In the genomic region with DNA sequence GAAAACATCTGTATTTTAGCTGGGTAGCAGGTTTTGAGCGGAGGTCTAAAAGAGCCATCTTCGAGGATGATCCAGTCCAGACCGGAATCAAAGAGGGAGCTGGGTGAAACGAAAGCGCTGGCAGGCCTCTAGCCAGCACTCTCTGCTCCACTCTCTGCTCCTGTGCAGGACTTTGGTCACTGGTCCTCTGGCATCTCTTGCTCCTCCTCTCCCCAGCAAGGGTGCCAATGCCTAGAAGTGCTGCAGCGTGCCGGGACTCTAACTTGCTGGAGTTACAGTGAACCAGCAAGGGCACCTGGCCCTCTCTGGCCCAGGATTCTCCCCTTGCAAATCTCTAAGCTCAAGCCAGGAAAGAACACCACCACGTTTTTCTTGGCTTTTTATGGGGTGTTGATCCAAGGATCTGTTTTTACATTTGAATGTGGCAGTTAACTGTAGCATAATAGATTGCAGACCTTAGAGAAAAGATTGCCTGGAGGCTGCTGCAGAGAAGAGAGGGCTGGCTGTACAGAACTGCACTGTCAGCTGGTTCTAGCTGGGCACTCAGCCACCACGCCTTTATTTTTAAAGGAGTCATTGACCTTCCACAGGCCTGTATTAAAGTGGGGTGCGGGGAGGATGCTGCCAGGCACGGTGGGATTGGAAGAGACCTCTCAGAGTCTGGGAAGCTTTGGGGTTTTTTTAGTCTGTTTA, we compare ENCODE assay signal across 9 mouse cellular contexts.
DNase-seq lines count a peak whose midpoint lies in the region; ATAC-seq and TF ChIP-seq lines count a peak whose summit lies in the region.
"Had no signal": no experiment of that assay in that cellular context is flagged by ENCODE, and none has a peak within 500 bp of the region (broad histone marks: within the 10 kb centered on the region; RNA-seq: fewer than 3 reads in every experiment).

No protein-coding gene starts in this region.

- intact Hi-C loops in left cerebral cortex, postnatal 25 days (cut with DNase I) = loop anchor here (2.0 kb wide), 1 partner anchor 103 kb away; no protein-coding TSS in a partner anchor

- 37% methylated on average over 11 of the region's 11 CpGs for WGBS in lung, adult 2 months
- WGBS in embryonic facial prominence, embryonic 12.5 days = 13% methylated on average over 11 of the region's 11 CpGs
- WGBS in intestine, embryonic 16.5 days = 22% methylated on average over 11 of the region's 11 CpGs
- WGBS in neural tube, embryonic 12.5 days = 10% methylated on average over 11 of the region's 11 CpGs

- TF ChIP-seq POLR2A in lung, adult 2 months (IDR thresholded peaks at IDR 0.05; ENCODE audit: borderline replicate concordance, extremely low read depth, low read depth, low read length) = no peak

- no peaks in the 10 kb centered on the region for H3K27me3 ChIP-seq in embryonic facial prominence, embryonic 12.5 days
- H3K27me3 ChIP-seq in intestine, embryonic 16.5 days (replicated peaks; ENCODE audit: control insufficient read depth, insufficient read depth, low read length) = no peaks in the 10 kb centered on the region
- H3K27me3 ChIP-seq in neural tube, embryonic 12.5 days (replicated peaks) = no peaks in the 10 kb centered on the region
- H3K27me3 ChIP-seq: CH12.LX had no signal

- H3K36me3 ChIP-seq in embryonic facial prominence, embryonic 12.5 days = no peaks in the 10 kb centered on the region
- no peaks in the 10 kb centered on the region for H3K36me3 ChIP-seq in intestine, embryonic 16.5 days (ENCODE audit: control insufficient read depth, insufficient read depth, low read length)
- no peaks in the 10 kb centered on the region for H3K36me3 ChIP-seq in neural tube, embryonic 12.5 days

- DNase-seq in lung, adult 18-20 months = peak; percentile 12 to 29
- no peak for DNase-seq in lung, adult 2 months
- peak; percentile 97 for DNase-seq in heart, adult 11 months
- peak; percentile 35 to 53 for DNase-seq in left cerebral cortex, postnatal 25 days (ENCODE audit: low spot score in 2 of 2)
- peak; percentile 45 for DNase-seq in yolk sac, embryonic 10.5 days (ENCODE audit: low spot score)

- H3K9me3 ChIP-seq in embryonic facial prominence, embryonic 12.5 days = no peaks in the 10 kb centered on the region
- H3K9me3 ChIP-seq in intestine, embryonic 16.5 days (ENCODE audit: control insufficient read depth, low read length) = no peaks in the 10 kb centered on the region
- H3K9me3 ChIP-seq in neural tube, embryonic 12.5 days = no peaks in the 10 kb centered on the region

- no peak overlapping the region for H3K4me3 ChIP-seq in lung, adult 2 months (replicated peaks; ENCODE audit: extremely low read depth, low read depth, low read length)
- H3K4me3 ChIP-seq in embryonic facial prominence, embryonic 12.5 days = no peak overlapping the region
- no peak overlapping the region for H3K4me3 ChIP-seq in intestine, embryonic 16.5 days (ENCODE audit: low read length)
- no peak overlapping the region for H3K4me3 ChIP-seq in neural tube, embryonic 12.5 days

- ATAC-seq in embryonic facial prominence, embryonic 12.5 days (ENCODE audit: insufficient number of reproducible peaks, insufficient read depth, low FRiP score, low TSS enrichment) = peak; percentile 85
- ATAC-seq in intestine, embryonic 16.5 days = peak; percentile 82
- ATAC-seq in neural tube, embryonic 12.5 days (ENCODE audit: low FRiP score, low read depth) = peak; percentile 92

- no peaks in the 10 kb centered on the region; the same call in 1 of the 2 replicates for H3K4me1 ChIP-seq in lung, adult 2 months (ENCODE audit: control insufficient read depth, insufficient read depth, low read length)
- H3K4me1 ChIP-seq in embryonic facial prominence, embryonic 12.5 days = peaks cover 46% of the 10 kb centered on the region
- peaks cover 27% of the 10 kb centered on the region for H3K4me1 ChIP-seq in intestine, embryonic 16.5 days (ENCODE audit: control insufficient read depth, insufficient read depth, low read length)
- peaks cover 33% of the 10 kb centered on the region for H3K4me1 ChIP-seq in neural tube, embryonic 12.5 days

- H3K9ac ChIP-seq in embryonic facial prominence, embryonic 12.5 days = no peak overlapping the region
- peak overlapping the region; percentile 25; the same call in 1 of the 2 replicates for H3K9ac ChIP-seq in intestine, embryonic 16.5 days (ENCODE audit: low read depth, low read length)
- no peak overlapping the region for H3K9ac ChIP-seq in neural tube, embryonic 12.5 days

- peak overlapping the region; percentile 95 for H3K27ac ChIP-seq in embryonic facial prominence, embryonic 12.5 days
- H3K27ac ChIP-seq in intestine, embryonic 16.5 days (ENCODE audit: low read length) = peak overlapping the region; percentile 82
- H3K27ac ChIP-seq in neural tube, embryonic 12.5 days = peak overlapping the region; percentile 64

- H3K4me2 ChIP-seq in embryonic facial prominence, embryonic 12.5 days (replicated peaks) = peak overlapping the region; percentile 13; the same call in 1 of the 2 replicates
- peak overlapping the region; percentile 29 for H3K4me2 ChIP-seq in intestine, embryonic 16.5 days (ENCODE audit: low read depth, low read length)
- peak overlapping the region; percentile 39 for H3K4me2 ChIP-seq in neural tube, embryonic 12.5 days (replicated peaks)

- TF ChIP-seq CTCF in lung, adult 2 months (IDR thresholded peaks at IDR 0.05; ENCODE audit: insufficient read depth, low read length) = no peak
